Comparison of ENCODE assay signal across 8 mouse cellular contexts in genomic region chr15:88819026-88819905, GRCm38 (mm10). TPM values are rescaled to one million over a fixed set of nuclear protein-coding genes. Genes with fewer than 3 reads are reported as not detected.
DNase-seq lines count a peak whose midpoint lies in the region; ATAC-seq and TF ChIP-seq lines count a peak whose summit lies in the region.

Gene Alg12, minus strand, starts transcription at chr15:88819318.
Gene Creld2, plus strand, starts transcription at chr15:88819646.

- H3K9ac ChIP-seq in forebrain, embryonic 16.5 days (replicated peaks; ENCODE audit: low read depth, low read length) = peak within 1 kb of the TSS; percentile 77
- H3K9ac ChIP-seq in lung, embryonic 14.5 days = peak within 1 kb of the TSS; percentile 85

- DNase-seq in G1E (ENCODE audit: low spot score) = peak; percentile 100
- peak; percentile 99 to 100 for DNase-seq in cerebellum, adult 18-20 months
- DNase-seq in heart, postnatal 36 days = peak; percentile 98
- peak; percentile 99 to 100 for DNase-seq in layer of hippocampus, adult 2 months (ENCODE audit: low spot score in 2 of 2)
- DNase-seq in lung, embryonic 14.5 days = peak; percentile 100
- DNase-seq in thymus, adult 2 months = peak; percentile 100

- under 1% methylated on average over 79 of the region's 88 CpGs for WGBS in forebrain, embryonic 16.5 days
- WGBS in lung, embryonic 14.5 days = under 1% methylated on average over 83 of the region's 88 CpGs
- WGBS in olfactory bulb, adult 2 months = under 1% methylated on average over 88 of the region's 88 CpGs
- under 1% methylated on average over 88 of the region's 88 CpGs for WGBS in thymus, adult 2 months

- intact Hi-C loops in heart, postnatal 36 days (cut with DNase I) = loop anchor here (2.0 to 5.0 kb wide), 3 partner anchors 67 to 260 kb away; partner anchors contain the start of genes Brd1 and Zbed4

- TF ChIP-seq CTCF in G1E (IDR thresholded peaks at IDR 0.05; ENCODE audit: low read depth, low read length) = no peak
- TF ChIP-seq CTCF in layer of hippocampus, adult 2 months (conservative IDR thresholded peaks at IDR 0.05) = no peak
- no peak for TF ChIP-seq CTCF in lung, embryonic 14.5 days (IDR thresholded peaks at IDR 0.05; ENCODE audit: low read depth)
- TF ChIP-seq CTCF in olfactory bulb, adult 2 months (IDR thresholded peaks at IDR 0.05; ENCODE audit: insufficient read depth, low read depth, low read length) = no peak
- peak; percentile 55; the same call in 1 of the 2 replicates for TF ChIP-seq CTCF in thymus, adult 2 months (IDR thresholded peaks at IDR 0.05; ENCODE audit: borderline replicate concordance, control insufficient read depth, extremely low read depth, insufficient read depth, low read length, poor library complexity)

- H3K27me3 ChIP-seq in G1E (ENCODE audit: insufficient read depth, low read length) = no peaks in the 10 kb centered on the region
- H3K27me3 ChIP-seq in forebrain, embryonic 16.5 days (replicated peaks; ENCODE audit: control insufficient read depth, insufficient read depth, low read length) = no peaks in the 10 kb centered on the region
- no peaks in the 10 kb centered on the region for H3K27me3 ChIP-seq in lung, embryonic 14.5 days (ENCODE audit: insufficient read depth, low read length)
- H3K27me3 ChIP-seq in thymus, adult 2 months (ENCODE audit: control insufficient read depth, insufficient read depth, low read length) = no peaks in the 10 kb centered on the region

- H3K9me3 ChIP-seq in G1E (replicated peaks) = no peaks in the 10 kb centered on the region
- no peaks in the 10 kb centered on the region for H3K9me3 ChIP-seq in forebrain, embryonic 16.5 days (ENCODE audit: control insufficient read depth, low read length)
- no peaks in the 10 kb centered on the region for H3K9me3 ChIP-seq in lung, embryonic 14.5 days (ENCODE audit: low read depth, low read length)

- peaks cover 36% of the 10 kb centered on the region for H3K4me1 ChIP-seq in G1E (ENCODE audit: insufficient read depth, low read depth, low read length)
- peaks cover 15% of the 10 kb centered on the region for H3K4me1 ChIP-seq in forebrain, embryonic 16.5 days (replicated peaks; ENCODE audit: control insufficient read depth, insufficient read depth, low read length)
- H3K4me1 ChIP-seq in lung, embryonic 14.5 days (ENCODE audit: insufficient read depth) = 0 out of 2 replicates have a peak, but pooled peaks cover 8% of the 10 kb centered on the region
- H3K4me1 ChIP-seq in olfactory bulb, adult 2 months (ENCODE audit: control insufficient read depth, insufficient read depth, low read length) = peaks cover 15% of the 10 kb centered on the region
- H3K4me1 ChIP-seq in thymus, adult 2 months (replicated peaks; ENCODE audit: control insufficient read depth, insufficient read depth, low read length) = peaks cover 9% of the 10 kb centered on the region

- H3K4me2 ChIP-seq in forebrain, embryonic 16.5 days (ENCODE audit: low read length) = peak within 1 kb of the TSS; percentile 87
- H3K4me2 ChIP-seq in lung, embryonic 14.5 days = peak within 1 kb of the TSS; percentile 92

- TF ChIP-seq POLR2A in olfactory bulb, adult 2 months (IDR thresholded peaks at IDR 0.05; ENCODE audit: insufficient read depth, low read depth, low read length) = peak; percentile 65
- peak; percentile 88 for TF ChIP-seq POLR2A in thymus, adult 2 months (IDR thresholded peaks at IDR 0.05; ENCODE audit: control insufficient read depth, extremely low read depth, insufficient read depth, low read length, poor library complexity)

- H3K4me3 ChIP-seq in G1E (ENCODE audit: low read depth, low read length) = peak within 1 kb of the TSS; percentile 88
- peak within 1 kb of the TSS; percentile 85 for H3K4me3 ChIP-seq in forebrain, embryonic 16.5 days (replicated peaks; ENCODE audit: low read length)
- peak within 1 kb of the TSS; percentile 92 for H3K4me3 ChIP-seq in layer of hippocampus, adult 2 months
- peak within 1 kb of the TSS; percentile 82 for H3K4me3 ChIP-seq in lung, embryonic 14.5 days (ENCODE audit: low read depth, low read length)
- peak within 1 kb of the TSS; percentile 85 for H3K4me3 ChIP-seq in olfactory bulb, adult 2 months (ENCODE audit: insufficient read depth, low read depth, low read length)
- peak within 1 kb of the TSS; percentile 79 for H3K4me3 ChIP-seq in thymus, adult 2 months (ENCODE audit: control insufficient read depth, insufficient read depth, low read length)

- H3K36me3 ChIP-seq in G1E (replicated peaks) = peaks cover 75% of the 10 kb centered on the region
- peaks cover 9% of the 10 kb centered on the region for H3K36me3 ChIP-seq in forebrain, embryonic 16.5 days (ENCODE audit: control insufficient read depth, insufficient read depth)
- H3K36me3 ChIP-seq in lung, embryonic 14.5 days (ENCODE audit: insufficient read depth) = peaks cover 49% of the 10 kb centered on the region
- H3K36me3 ChIP-seq in thymus, adult 2 months (ENCODE audit: control insufficient read depth, insufficient read depth, low read length) = peaks cover 4% of the 10 kb centered on the region; the same call in 1 of the 2 replicates

- peak within 1 kb of the TSS; percentile 46 for H3K27ac ChIP-seq in forebrain, embryonic 16.5 days (ENCODE audit: low read length)
- H3K27ac ChIP-seq in layer of hippocampus, adult 2 months = peak within 1 kb of the TSS; percentile 92
- H3K27ac ChIP-seq in lung, embryonic 14.5 days (ENCODE audit: low read depth) = peak within 1 kb of the TSS; percentile 61
- H3K27ac ChIP-seq in olfactory bulb, adult 2 months (ENCODE audit: insufficient read depth, low read depth, low read length) = peak within 1 kb of the TSS; percentile 73; the same call in 1 of the 2 replicates
- peak within 1 kb of the TSS; percentile 11; the same call in 1 of the 2 replicates for H3K27ac ChIP-seq in thymus, adult 2 months (ENCODE audit: control insufficient read depth, insufficient read depth, low read length)

- peak; percentile 98 for ATAC-seq in G1E (ENCODE audit: extremely low read depth, insufficient number of reproducible peaks, low FRiP score, poor library complexity, severe bottlenecking)
- ATAC-seq in forebrain, embryonic 16.5 days = peak; percentile 99
- ATAC-seq in lung, embryonic 14.5 days (ENCODE audit: insufficient read depth) = peak; percentile 98

RNA-seq across cellular contexts. Expression of gene Alg12, which starts in this region (rescaled TPM):
- total RNA-seq in G1E (2014; fragmentation: Nextera tagmentation) (18.1 and 24.0 TPM in 2 replicates), G1E (2017) (7.0 and 7.8 TPM in 2 replicates)
- 2.7 and 4.8 TPM in 2 replicates for polyA plus RNA-seq in G1E (2012)
- 6.6 and 8.8 TPM in 2 replicates for polyA plus RNA-seq in forebrain, embryonic 16.5 days (2015; fragmentation: Nextera tagmentation; extraction: Ambion mirVana)
- total RNA-seq in heart, postnatal 36 days (2021) = 10 to 100 TPM in 1 of 2 experiments, 1 to 10 TPM in 1; 8.9 to 10.1 TPM
- 10 to 100 TPM; 10.1 to 13.3 TPM for total RNA-seq in layer of hippocampus, adult 2 months (2021)
- polyA plus RNA-seq in lung, embryonic 14.5 days (2014; fragmentation: Nextera tagmentation; extraction: Ambion mirVana) = 13.3 and 15.0 TPM in 2 replicates
- polyA plus RNA-seq in olfactory bulb, adult 2 months (2012; ENCODE audit: insufficient read depth, insufficient read length, low replicate concordance, missing spikeins) = not detected in 2 replicates
- polyA plus RNA-seq in thymus, adult 2 months (2012; rRNA removed) = 25.1 and 27.1 TPM in 2 replicates

RNA-seq across cellular contexts. Expression of gene Creld2, which starts in this region (rescaled TPM):
- total RNA-seq in G1E (2014; fragmentation: Nextera tagmentation) (8.5 and 10.8 TPM in 2 replicates), G1E (2017) (25.8 and 26.7 TPM in 2 replicates)
- polyA plus RNA-seq in G1E (2012) = 12.3 and 16.5 TPM in 2 replicates
- polyA plus RNA-seq in forebrain, embryonic 16.5 days (2015; fragmentation: Nextera tagmentation; extraction: Ambion mirVana) = 57.3 and 60.4 TPM in 2 replicates
- total RNA-seq in heart, postnatal 36 days (2021) = 10 to 100 TPM; 16.5 to 27.9 TPM
- 10 to 100 TPM; 21.4 to 26.5 TPM for total RNA-seq in layer of hippocampus, adult 2 months (2021)
- polyA plus RNA-seq in lung, embryonic 14.5 days (2014; fragmentation: Nextera tagmentation; extraction: Ambion mirVana) = 93.8 and 97.9 TPM in 2 replicates
- not detected in 2 replicates for polyA plus RNA-seq in olfactory bulb, adult 2 months (2012; ENCODE audit: insufficient read depth, insufficient read length, low replicate concordance, missing spikeins)
- polyA plus RNA-seq in thymus, adult 2 months (2012; rRNA removed) = 38.3 and 45.1 TPM in 2 replicates

Comparison
In these comparisons a context has a peak if more than half of its experiments do, and no peak if none do; other contexts are left out.
1. Peak in every context shown above with its lines: DNase-seq, ATAC-seq, H3K4me3 ChIP-seq and H3K27ac ChIP-seq.
2. RNA of gene Creld2 (polyA plus RNA-seq): 93.8 to 97.9 TPM in lung, embryonic 14.5 days, 57.3 to 60.4 TPM in forebrain, embryonic 16.5 days, 38.3 to 45.1 TPM in thymus, adult 2 months and 12.3 to 16.5 TPM in G1E; not detected in olfactory bulb, adult 2 months; every median in the first group is over 10 times any median in the second.
3. H3K27ac ChIP-seq: peak in every context shown above with its lines; median percentile 92 in layer of hippocampus, adult 2 months; 73 in olfactory bulb, adult 2 months; 61 in lung, embryonic 14.5 days; 46 in forebrain, embryonic 16.5 days; 11 in thymus, adult 2 months.